Mouse (Mus musculus): ENCODE measurements around the gene Mfsd12.

Mfsd12 gene

DNA sequence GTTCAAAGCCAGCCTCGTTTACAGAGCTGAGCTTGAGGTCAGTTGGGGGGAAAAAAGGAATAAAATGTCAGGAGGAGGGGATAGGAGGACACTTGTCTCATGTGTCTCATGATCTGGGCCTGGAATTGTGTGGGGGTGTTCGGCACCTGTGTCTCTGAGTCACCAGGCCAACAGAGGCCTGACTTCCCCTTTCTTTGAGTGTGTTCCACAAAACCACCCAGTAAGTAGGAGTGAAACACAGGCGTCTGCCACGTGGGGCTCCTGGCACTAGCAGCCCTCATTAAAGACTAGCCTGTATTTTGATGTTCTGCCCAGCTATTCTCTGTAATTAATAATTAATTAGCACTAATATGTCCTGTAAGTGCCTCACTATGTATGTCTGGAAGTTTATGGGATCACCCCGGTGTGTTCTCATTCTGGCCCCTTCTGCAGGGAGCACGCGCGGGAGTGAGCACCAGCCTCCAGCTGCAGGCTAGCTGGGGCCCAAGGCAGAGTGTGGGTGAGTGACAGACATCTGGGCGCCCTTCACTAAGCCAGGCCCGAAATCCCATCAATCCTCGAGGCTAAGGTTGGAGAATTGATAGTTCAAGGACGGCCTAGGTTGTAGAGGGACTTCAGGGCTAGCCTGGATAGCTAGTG is 820 bp upstream of the Mfsd12 start:
- DNase-seq (ENCODE audit: low spot score), result no peak

- no peak for DNase-seq (ENCODE audit: low spot score)
Observed at GRCm38 (mm10) chr10:81358209-81358608, 918 bp downstream of the Mfsd12 start.

- DNase-seq (ENCODE audit: low spot score), result no peak
Observed at GRCm38 (mm10) chr10:81358841-81359240, 1.6 kb downstream of the Mfsd12 start.

GRCm38 (mm10) chr10:81360721-81361120 is 3.4 kb downstream of the Mfsd12 start:
- DNase-seq (ENCODE audit: low spot score), result no peak

- no peak for DNase-seq (ENCODE audit: low spot score)
Observed at GRCm38 (mm10) chr10:81362336-81362949, 5.2 kb downstream of the Mfsd12 start.

GRCm38 (mm10) chr10:81363436-81364346 is 6.4 kb downstream of the Mfsd12 start:
- DNase-seq (ENCODE audit: low spot score), result no peak

GRCm38 (mm10) chr10:81364666-81365065 is 7.4 kb downstream of the Mfsd12 start:
- DNase-seq (ENCODE audit: low spot score), result no peak

GRCm38 (mm10) chr10:81365073-81365472 is 7.8 kb downstream of the Mfsd12 start:
- DNase-seq (ENCODE audit: low spot score), result no peak

GRCm38 (mm10) chr10:81365672-81366476 is 8.6 kb downstream of the Mfsd12 start, which contains the start of gene 4930404N11Rik:
TSS of gene 4930404N11Rik (minus strand) at chr10:81365816.
- no peak for DNase-seq (ENCODE audit: low spot score)

- DNase-seq (ENCODE audit: low spot score), result no peak
Observed at GRCm38 (mm10) chr10:81366477-81367206, 9.4 kb downstream of the Mfsd12 start.

DNA sequence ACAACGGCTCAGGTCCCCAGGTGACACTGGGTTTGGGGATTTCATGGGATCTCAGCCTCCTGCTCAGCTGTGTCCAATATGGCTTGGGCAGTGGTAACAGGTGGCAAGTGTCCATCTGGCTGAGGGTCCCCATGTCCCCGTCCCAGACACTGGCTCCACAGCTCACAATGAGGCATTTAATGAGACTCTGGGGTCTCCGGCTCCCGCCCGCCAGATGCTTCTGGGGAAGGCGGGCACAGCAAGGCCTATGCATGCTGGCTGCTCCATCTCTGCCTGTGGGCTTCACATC is 9.9 kb downstream of the Mfsd12 start:
- DNase-seq (ENCODE audit: low spot score), result no peak

- no peak for DNase-seq (ENCODE audit: low spot score)
Observed at GRCm38 (mm10) chr10:81375322-81375721, 18.0 kb downstream of the Mfsd12 start.

DNA sequence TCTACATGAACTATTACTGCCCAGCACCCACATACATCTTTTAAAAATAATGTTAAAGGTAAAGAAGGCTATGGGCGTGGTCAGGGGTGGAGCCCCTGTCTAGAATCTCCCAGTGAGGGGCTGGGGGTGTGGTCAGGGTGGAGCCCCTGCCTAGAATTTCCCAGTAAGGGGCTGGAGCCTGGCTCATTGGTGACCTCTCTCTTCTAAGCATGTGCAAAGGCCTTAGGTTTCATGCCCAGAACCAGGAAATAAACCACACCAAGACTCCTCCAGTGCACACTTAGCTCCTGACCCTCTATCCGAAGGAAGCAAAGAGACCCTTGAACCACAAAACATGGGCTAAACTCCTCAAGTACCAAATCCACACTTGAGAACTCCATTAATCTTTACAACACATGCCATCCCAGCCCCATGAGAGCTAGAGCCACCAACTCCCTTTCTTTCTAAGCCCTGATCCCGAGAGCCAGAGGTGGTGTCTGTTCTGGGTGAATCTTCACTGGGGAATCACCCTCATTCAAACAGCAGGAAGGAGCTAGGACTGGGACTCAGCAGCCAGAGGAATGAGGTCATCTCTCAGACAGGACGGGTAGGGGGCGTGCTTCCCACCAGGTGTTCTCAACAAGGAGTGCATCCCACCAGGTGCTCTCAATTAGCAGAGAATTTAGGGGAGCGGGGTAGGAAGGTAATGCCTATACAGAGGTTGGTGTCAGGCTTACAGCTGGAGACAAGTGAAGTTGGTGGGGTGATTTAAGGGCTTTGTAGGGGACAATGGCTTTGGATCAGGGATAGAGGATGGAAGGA is 19.5 kb downstream of the Mfsd12 start:
- DNase-seq (ENCODE audit: low spot score), result no peak

GRCm38 (mm10) chr10:81377362-81377664 is 20.0 kb downstream of the Mfsd12 start:
- DNase-seq (ENCODE audit: low spot score), result no peak

DNA sequence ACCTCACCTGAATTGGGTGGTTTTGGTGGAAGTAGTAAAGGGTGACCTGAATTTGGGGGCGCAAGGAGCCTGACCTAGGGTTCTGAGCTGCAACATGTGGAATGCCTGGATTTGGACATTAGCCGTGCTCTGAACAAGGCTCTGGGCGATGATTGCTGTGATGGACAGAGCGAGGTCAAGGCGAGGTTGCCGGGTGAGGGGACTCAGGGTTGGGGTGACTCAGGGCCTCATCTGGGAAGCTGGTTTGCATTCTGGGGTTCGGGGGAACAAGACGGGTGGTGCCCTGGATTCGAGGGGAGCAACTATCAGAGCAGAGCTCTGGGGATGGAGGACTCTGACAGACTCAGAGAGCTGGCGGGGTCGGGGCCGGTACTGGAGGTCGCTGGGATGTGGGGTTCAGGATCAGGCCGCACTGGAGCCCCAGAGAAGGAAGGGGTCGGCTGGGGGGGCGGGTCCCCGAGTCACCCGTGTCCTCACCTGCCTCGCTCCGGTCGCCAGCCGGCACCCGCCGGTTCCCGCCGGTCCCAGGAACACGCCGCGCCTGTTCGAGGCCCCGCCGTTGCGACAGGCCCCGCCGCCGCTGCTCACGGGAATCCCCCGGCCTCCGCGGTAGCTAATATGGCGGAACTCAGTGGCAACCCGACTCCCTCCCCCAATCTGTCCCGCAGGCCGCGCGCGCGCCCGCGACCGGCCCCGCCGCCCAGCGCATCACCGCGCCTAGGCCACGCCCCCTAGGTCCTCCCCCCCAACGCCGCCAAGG is 20.7 kb downstream of the Mfsd12 start, which contains the start of gene Fzr1:
Gene Fzr1 (minus strand): TSS at position 724 of the 760 bp plus-strand sequence.
- no peak for DNase-seq (ENCODE audit: low spot score)

DNA sequence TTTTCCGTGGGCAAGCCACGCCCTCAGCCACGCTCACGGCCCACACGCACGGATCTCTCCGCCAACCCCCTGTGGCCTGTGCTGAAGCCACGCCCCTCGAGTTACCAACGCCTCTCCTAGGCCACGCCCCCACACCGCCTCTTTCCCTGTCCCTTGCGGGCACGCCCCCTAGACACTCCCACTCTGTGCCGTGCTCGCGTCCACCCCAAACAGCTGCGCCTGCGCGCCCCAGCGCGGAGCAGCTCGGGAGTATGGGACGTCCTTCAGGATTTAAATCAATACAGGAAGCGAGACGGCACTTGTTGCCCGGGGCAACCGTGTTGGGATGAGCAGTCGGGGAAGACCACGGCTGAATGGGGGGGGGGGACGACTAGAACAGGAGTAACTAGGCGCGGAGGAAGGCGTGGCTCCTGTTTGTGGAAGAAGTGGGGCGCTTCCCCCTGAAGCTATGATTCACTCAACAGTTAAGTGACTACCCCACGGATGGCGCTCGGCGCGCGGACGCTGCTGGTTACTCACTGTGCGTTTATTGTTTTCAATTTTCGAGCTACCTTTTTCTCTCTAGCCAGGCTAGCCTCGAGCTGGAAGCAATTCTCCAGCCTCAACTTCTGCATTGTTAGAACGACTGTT is 21.4 kb downstream of the Mfsd12 start:
- DNase-seq (ENCODE audit: low spot score), result peak; percentile 100

GRCm38 (mm10) chr10:81379183-81379553 is 21.9 kb downstream of the Mfsd12 start:
- DNase-seq (ENCODE audit: low spot score), result no peak

- no peak for DNase-seq (ENCODE audit: low spot score)
Observed at GRCm38 (mm10) chr10:81379809-81380378, 22.6 kb downstream of the Mfsd12 start.

DNA sequence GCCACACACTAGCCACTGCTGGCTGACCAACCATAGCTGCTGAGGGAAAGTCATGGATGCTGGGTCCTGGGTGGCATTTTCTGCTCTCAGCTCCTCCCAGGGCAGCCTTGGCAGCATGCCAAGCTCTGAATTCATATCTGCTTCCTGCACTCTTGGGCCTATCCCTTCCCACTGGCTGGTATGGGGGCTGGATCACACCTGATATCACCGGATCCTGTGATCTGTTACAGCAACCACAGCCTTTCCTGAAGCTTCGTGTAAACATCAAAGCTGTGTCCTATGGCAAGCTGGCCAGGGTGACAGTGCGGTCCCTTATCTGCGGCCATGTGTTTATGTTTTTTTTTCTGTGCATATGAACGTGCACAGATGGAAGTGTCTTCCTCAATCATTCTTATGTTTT is 24.7 kb downstream of the Mfsd12 start:
- DNase-seq (ENCODE audit: low spot score), result no peak

Data from T-cell, adult 2 months (primary cell).